Mouse (Mus musculus) G1E-ER4 (cell line): ENCODE results near the gene Vamp8. TPM values are rescaled to one million over a fixed set of nuclear protein-coding genes. Genes with fewer than 3 reads are reported as not detected.

Experiments used
- GATA1 ChIP-seq: IDR thresholded peaks from one replicate; pipeline ENCODE4 v1.8.0; 2012; ENCODE audit warnings: low read length, inconsistent platforms
- polyA plus RNA-seq: library from polyadenylated mRNA; stranded (reverse); fragments of >175 nt; gene quantifications from 2 replicates; pipeline ENCODE4 v1.2.3, GENCODE M21; 2012

Gene Vamp8
- polyA plus RNA-seq, 1 experiment, result 130 TPM

- TF ChIP-seq GATA1, result no peak
Measured at GRCm38 (mm10) chr6:72366844-72367443, 23.6 kb downstream of the Vamp8 start, which contains the start of gene Rnf181. Gene Rnf181, minus strand, starts transcription at chr6:72366956.

GRCm38 (mm10) chr6:72366304-72366703, 24.2 kb downstream of the Vamp8 start:
- TF ChIP-seq GATA1, result no peak

DNA sequence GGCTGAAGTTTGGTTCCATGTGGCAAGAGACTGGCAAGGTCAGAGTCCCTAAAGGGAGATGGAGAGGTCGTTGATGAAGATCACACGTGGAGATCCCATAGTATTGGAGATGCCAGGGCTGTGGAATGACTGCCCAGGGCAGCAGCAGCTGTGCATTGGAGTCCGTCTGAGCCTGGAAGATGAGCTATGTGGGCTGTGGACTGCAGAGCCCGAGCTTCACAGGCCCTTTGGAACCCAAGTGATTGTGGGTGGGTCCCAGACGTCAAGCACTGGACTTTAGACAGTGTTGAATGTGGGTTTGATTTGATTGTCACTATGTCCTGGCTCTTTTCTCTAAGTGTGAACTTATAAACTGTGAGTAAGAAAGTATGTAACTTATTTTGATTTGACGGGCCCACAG, 25.5 kb downstream of the Vamp8 start:
- no peak for TF ChIP-seq GATA1

- no peak for TF ChIP-seq GATA1
Measured at GRCm38 (mm10) chr6:72364009-72364408, 26.5 kb downstream of the Vamp8 start.

- TF ChIP-seq GATA1, result no peak
Measured at GRCm38 (mm10) chr6:72362132-72363028, 28.1 kb downstream of the Vamp8 start.

DNA sequence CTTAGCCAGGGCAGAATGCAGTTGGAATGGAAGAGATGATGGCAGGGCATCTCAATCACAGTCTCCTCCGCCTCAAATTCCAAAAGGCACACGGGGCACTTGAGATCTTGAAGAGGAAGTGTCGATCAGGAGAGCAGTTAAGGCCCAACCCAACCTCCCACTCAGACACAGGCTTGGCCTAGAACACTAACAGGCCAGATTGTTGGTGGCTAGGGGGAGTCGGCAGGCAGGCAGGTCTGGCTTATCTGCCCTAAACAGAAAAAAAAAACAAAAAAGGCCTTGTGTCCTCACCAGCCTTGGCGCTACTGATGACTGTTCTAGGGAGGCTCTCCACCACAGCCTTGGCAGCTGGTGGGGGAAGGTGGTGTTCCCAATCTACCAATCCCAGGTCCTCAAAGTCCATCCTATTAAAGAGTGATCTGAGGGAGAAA, 29.4 kb downstream of the Vamp8 start:
- no peak for TF ChIP-seq GATA1

DNA sequence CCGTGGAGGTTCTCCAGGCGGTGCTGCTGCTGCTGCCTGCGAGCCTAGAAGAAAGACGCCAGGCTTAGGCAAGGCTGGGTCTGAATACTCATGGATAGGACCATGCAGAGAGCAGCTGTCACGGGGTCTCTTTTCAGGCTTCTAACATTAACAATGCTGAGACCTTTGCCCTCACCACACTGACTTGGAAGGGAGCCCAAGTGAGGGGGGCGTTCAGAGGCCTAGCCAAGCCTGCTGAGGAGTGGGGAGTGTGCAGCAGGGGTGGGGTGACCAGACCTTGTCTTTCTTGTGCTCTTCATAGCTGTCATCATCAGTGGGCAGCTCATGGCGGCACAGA, 29.9 kb downstream of the Vamp8 start:
- no peak for TF ChIP-seq GATA1

GRCm38 (mm10) chr6:72359891-72360598, 30.5 kb downstream of the Vamp8 start:
- no peak for TF ChIP-seq GATA1

GRCm38 (mm10) chr6:72359343-72359742, 31.2 kb downstream of the Vamp8 start:
- no peak for TF ChIP-seq GATA1

GRCm38 (mm10) chr6:72358086-72358764, 32.3 kb downstream of the Vamp8 start:
- no peak for TF ChIP-seq GATA1

- TF ChIP-seq GATA1, result peak; percentile 64
Measured at GRCm38 (mm10) chr6:72357164-72358079, 33.1 kb downstream of the Vamp8 start.

- no peak for TF ChIP-seq GATA1
Measured at GRCm38 (mm10) chr6:72356001-72356532, 34.4 kb downstream of the Vamp8 start.

DNA sequence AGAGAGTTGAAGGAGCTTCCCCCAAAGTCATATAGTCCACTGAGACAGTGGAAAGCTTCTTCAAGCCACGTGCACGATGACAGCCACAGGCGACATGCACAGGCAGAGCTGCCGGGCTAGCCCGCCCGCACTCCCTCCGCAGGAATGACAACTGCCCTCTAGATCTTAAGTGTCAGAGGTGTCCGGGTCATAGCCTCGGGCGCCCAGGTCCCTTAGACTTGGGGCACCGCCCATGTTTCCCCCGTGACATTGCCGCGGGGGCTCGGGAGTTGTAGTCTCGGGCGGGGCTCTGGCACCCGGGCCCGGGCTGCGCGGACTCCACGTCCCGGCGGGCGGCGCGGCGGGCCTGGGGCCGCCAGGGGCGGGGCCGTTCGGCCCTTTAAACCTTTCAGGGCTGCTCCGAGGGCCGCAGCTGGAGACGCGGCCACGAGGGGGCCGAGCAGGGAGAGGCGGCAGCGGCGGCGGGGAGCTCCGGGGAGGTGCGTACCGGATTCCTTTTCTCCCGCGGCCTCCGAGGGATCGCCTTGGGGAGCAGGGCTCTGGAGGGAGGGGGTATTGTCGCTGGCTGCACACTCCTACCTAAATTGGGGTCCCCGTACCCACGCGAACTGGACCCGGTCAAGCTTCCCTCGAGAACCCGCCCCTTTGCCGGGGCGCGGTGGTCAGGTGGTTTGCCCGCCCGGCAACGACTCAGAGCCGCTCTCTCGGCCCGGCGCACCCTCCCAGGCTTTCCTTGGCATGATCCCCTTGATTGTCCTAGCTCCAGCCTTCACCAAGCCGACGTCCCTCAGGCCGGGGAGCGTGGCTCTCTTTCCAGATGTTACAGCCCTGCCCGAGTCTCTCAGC, 35.2 kb downstream of the Vamp8 start, which contains the start of gene Tmem150a:
Gene Tmem150a (plus strand): TSS at position 382 of the 846 bp plus-strand sequence.
- no peak for TF ChIP-seq GATA1
